Mouse (Mus musculus) lung, embryonic 14.5 days (tissue): ENCODE measurements around the gene Ccr1. TPM values are rescaled to one million over a fixed set of nuclear protein-coding genes. Genes with fewer than 3 reads are reported as not detected.

ENCODE experiments used
- ATAC-seq: fragments of 200-750 bp; cut with Nextera tagmentation; 2 replicates; pipeline ENCODE4 v1.8.0; 2017; ENCODE audit warnings: mild to moderate bottlenecking, moderate TSS enrichment, moderate library complexity; ENCODE audit not compliant: insufficient read depth
- DNase-seq: peaks from one replicate; pipeline ENCODE4 v3.0.0-alpha.2; 2015
- H3K27ac ChIP-seq: fragments of 300-500 bp; sonication (generic); 2 replicates; pipeline ENCODE4 v1.5.1; 2014; ENCODE audit warnings: low read depth, mild to moderate bottlenecking, moderate library complexity
- H3K27me3 ChIP-seq: fragments of 300-500 bp; sonication (generic); 2 replicates; pipeline ENCODE4 v1.6.1; 2014; ENCODE audit warnings: low read length, control low read depth; ENCODE audit not compliant: insufficient read depth
- H3K36me3 ChIP-seq: fragments of 300-500 bp; sonication (generic); 2 replicates; pipeline ENCODE4 v1.6.1; 2014; ENCODE audit warnings: control low read depth; ENCODE audit not compliant: insufficient read depth
- H3K4me1 ChIP-seq: fragments of 300-500 bp; sonication (generic); 2 replicates; pipeline ENCODE4 v1.6.1; 2014; ENCODE audit warnings: antibody characterized with exemption, control low read depth; ENCODE audit not compliant: insufficient read depth
- H3K4me2 ChIP-seq: fragments of 300-500 bp; sonication (generic); 2 replicates; pipeline ENCODE4 v1.6.1; 2014; ENCODE audit warnings: mild to moderate bottlenecking
- H3K4me3 ChIP-seq: fragments of 300-500 bp; sonication (generic); 2 replicates; pipeline ENCODE4 v1.5.1; 2014; ENCODE audit warnings: low read depth, low read length
- H3K9ac ChIP-seq: fragments of 300-500 bp; sonication (generic); 2 replicates; pipeline ENCODE4 v1.6.1; 2014
- H3K9me3 ChIP-seq: fragments of 300-500 bp; sonication (generic); 2 replicates; pipeline ENCODE4 v1.6.1; 2016; ENCODE audit warnings: low read depth, low read length, control low read depth
- CTCF ChIP-seq: IDR thresholded peaks from 2 replicates; pipeline ENCODE4 v1.5.1; 2016; ENCODE audit warnings: antibody characterized with exemption, low read depth
- WGBS: fragments of 180-500 bp; shearing (Covaris S2); extraction: QIAGEN DNeasy Blood & Tissue Kit; methylation state at CpG from one replicate; pipeline ENCODE4 v1.1.7; 2014; 5-methylcytosine and 5-hydroxymethylcytosine counted together
- polyA plus RNA-seq: library from polyadenylated mRNA; unstranded; fragments of >200 nt; fragmentation: Nextera tagmentation; extraction: Ambion mirVana; gene quantifications from 2 replicates; pipeline ENCODE4 v1.2.1, GENCODE M21; 2014

The Ccr1 gene
- polyA plus RNA-seq, 1 experiment from 2014 or later = 4.0 TPM

DNA sequence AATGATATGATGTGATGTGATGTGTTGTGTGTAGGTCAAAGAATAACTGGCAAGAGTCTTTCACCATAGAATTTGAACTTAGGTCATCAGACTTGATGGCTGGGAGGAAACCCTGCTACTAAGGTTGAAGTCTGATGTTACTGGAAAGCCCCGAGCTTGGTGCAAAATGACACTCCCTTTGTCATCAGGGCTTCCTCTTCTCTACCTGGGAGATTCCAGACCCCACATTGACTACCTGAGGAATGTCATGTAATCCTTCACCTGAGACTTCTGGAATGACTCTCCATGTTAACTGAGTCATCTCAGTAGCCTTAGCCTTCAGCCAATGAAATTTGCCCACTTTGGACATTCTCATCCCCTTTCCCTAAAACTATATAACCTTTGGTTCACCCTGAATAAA lies 28.3 kb downstream of the Ccr1 start:
- WGBS = 64% methylated on average over 1 of the region's 1 CpGs
- H3K4me3 ChIP-seq = no peak overlapping the region
- ATAC-seq = no peak

GRCm38 (mm10) chr9:123937989-123938388 lies 30.5 kb downstream of the Ccr1 start:
- ATAC-seq (no peak), DNase-seq (no peak)
- H3K4me1 ChIP-seq = no peaks in the 10 kb centered on the region
- no peak overlapping the region for H3K4me2 ChIP-seq
- H3K36me3 ChIP-seq = no peaks in the 10 kb centered on the region
- TF ChIP-seq CTCF = no peak
- H3K9ac ChIP-seq = no peak overlapping the region
- H3K27me3 ChIP-seq = no peaks in the 10 kb centered on the region
- H3K27ac ChIP-seq = no peak overlapping the region
- no peak overlapping the region for H3K4me3 ChIP-seq
- WGBS = 85% methylated on average over 2 of the region's 2 CpGs
- H3K9me3 ChIP-seq = no peaks in the 10 kb centered on the region

More for the DNA sequence above, 28.3 kb downstream of the Ccr1 start:
- H3K4me2 ChIP-seq = no peak overlapping the region
- no peak for TF ChIP-seq CTCF
- no peaks in the 10 kb centered on the region for H3K4me1 ChIP-seq
- no peak for DNase-seq
- H3K9ac ChIP-seq = no peak overlapping the region
- no peaks in the 10 kb centered on the region for H3K9me3 ChIP-seq
- H3K36me3 ChIP-seq = no peaks in the 10 kb centered on the region
- H3K27ac ChIP-seq = no peak overlapping the region
- H3K27me3 ChIP-seq = no peaks in the 10 kb centered on the region

GRCm38 (mm10) chr9:123936604-123937280 lies 31.8 kb downstream of the Ccr1 start:
- Histone ChIP-seq H3K9ac (no peak overlapping the region), H3K36me3 (no peaks in the 10 kb centered on the region), H3K27me3 (no peaks in the 10 kb centered on the region), H3K4me3 (no peak overlapping the region), H3K9me3 (no peaks in the 10 kb centered on the region), H3K4me1 (no peaks in the 10 kb centered on the region), H3K4me2 (no peak overlapping the region), H3K27ac (no peak overlapping the region)
- 76% methylated on average over 9 of the region's 9 CpGs for WGBS
- ATAC-seq (no peak), DNase-seq (no peak)
- TF ChIP-seq CTCF = no peak

GRCm38 (mm10) chr9:123935776-123936175 lies 32.7 kb downstream of the Ccr1 start:
- H3K9ac ChIP-seq = no peak overlapping the region
- H3K36me3 ChIP-seq = no peaks in the 10 kb centered on the region
- no peaks in the 10 kb centered on the region for H3K9me3 ChIP-seq
- H3K4me1 ChIP-seq = no peaks in the 10 kb centered on the region
- H3K4me3 ChIP-seq = no peak overlapping the region
- no peak overlapping the region for H3K4me2 ChIP-seq
- no peak for TF ChIP-seq CTCF
- no peak for ATAC-seq
- no peak overlapping the region for H3K27ac ChIP-seq
- DNase-seq = no peak
- H3K27me3 ChIP-seq = no peaks in the 10 kb centered on the region
- WGBS = 86% methylated on average over 5 of the region's 5 CpGs

- 90% methylated on average over 6 of the region's 6 CpGs for WGBS
- Histone ChIP-seq H3K27me3 (no peaks in the 10 kb centered on the region), H3K4me1 (no peaks in the 10 kb centered on the region), H3K4me3 (no peak overlapping the region), H3K27ac (no peak overlapping the region), H3K9me3 (no peaks in the 10 kb centered on the region), H3K36me3 (no peaks in the 10 kb centered on the region), H3K9ac (no peak overlapping the region), H3K4me2 (no peak overlapping the region)
- no peak for TF ChIP-seq CTCF
- DNase-seq = no peak
- ATAC-seq = no peak
Measured at GRCm38 (mm10) chr9:123935346-123935745, 33.1 kb downstream of the Ccr1 start.

DNA sequence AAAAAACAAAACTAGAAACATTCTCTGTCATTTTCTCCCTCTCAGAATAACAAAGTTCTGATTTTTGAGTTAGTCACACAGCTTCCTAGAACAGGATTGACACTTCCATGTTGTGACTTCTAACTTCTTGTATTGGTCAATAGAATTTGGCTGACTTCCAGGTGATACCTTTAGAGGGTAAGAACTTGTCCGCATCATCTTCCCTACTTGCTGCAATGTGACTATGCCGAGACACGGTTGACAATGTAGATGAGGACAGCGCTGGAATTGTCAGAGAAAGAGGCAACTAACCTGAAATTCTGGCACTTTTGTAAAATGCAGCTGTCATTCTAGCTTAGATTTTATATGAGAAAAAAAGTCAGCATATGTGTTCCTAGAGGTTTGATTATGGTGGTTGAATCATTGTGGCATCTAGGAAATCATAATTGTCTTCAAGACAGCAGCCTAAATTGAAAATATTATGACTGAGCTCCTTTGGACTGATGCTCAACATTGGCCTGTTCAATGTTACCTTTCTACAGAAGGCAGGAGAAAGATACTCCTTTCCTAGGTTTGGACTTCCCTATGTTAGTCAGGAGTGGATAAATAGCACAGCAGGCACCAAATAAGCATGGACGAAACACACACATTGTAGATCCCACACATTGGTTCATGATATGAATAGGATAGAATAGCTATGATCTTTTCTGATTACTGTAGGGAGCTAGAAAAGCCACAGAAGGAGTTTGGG lies 34.6 kb downstream of the Ccr1 start:
- no peak overlapping the region for H3K4me3 ChIP-seq
- ATAC-seq (no peak), DNase-seq (no peak)
- no peak overlapping the region for H3K27ac ChIP-seq
- no peak overlapping the region for H3K4me2 ChIP-seq
- H3K36me3 ChIP-seq = no peaks in the 10 kb centered on the region
- no peak for TF ChIP-seq CTCF
- H3K4me1 ChIP-seq = no peaks in the 10 kb centered on the region
- 87% methylated on average over 5 of the region's 5 CpGs for WGBS
- no peak overlapping the region for H3K9ac ChIP-seq
- H3K27me3 ChIP-seq = no peaks in the 10 kb centered on the region
- H3K9me3 ChIP-seq = no peaks in the 10 kb centered on the region

- Histone ChIP-seq H3K4me1 (no peaks in the 10 kb centered on the region), H3K27me3 (no peaks in the 10 kb centered on the region), H3K4me2 (no peak overlapping the region), H3K9ac (no peak overlapping the region), H3K4me3 (no peak overlapping the region), H3K27ac (no peak overlapping the region), H3K9me3 (no peaks in the 10 kb centered on the region), H3K36me3 (no peaks in the 10 kb centered on the region)
- no peak for TF ChIP-seq CTCF
- WGBS = 90% methylated on average over 19 of the region's 19 CpGs
- DNase-seq = no peak
- no peak for ATAC-seq
Measured at GRCm38 (mm10) chr9:123932911-123933675, 35.4 kb downstream of the Ccr1 start.
